In the genomic region with DNA sequence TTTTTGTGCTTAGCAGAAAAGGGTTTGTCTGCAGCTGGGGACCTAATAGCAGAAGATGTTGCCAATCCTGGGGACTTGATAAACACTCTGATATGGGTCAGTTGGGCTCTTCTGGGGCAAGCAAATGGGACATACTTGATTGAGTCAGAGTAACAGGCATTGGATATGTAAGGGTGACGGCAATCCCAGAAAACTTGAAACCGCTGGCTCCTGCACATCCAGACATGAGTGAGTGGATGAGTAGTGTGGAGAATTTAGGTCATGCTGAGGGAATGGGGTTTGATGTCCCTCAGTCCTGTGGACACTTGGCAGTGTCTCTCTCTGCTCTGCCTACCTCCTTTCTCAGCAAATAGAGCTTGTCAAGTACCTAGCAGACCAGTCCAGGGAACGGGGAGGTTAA, we compare ENCODE assay signal across 12 mouse cellular contexts.
"Had no signal": no experiment of that assay in that cellular context is flagged by ENCODE, and none has a peak within 500 bp of the region (broad histone marks: within the 10 kb centered on the region; RNA-seq: fewer than 3 reads in every experiment).

No protein-coding gene starts in this region.

- DNase-seq: forebrain, postnatal 0 days; heart, adult 18-20 months; heart, postnatal 14 days; heart, postnatal 36 days; kidney, adult 11 months; kidney, adult 2 months; kidney, adult 9 months; kidney, postnatal 14 days; kidney, postnatal 36 days; layer of hippocampus, adult 9-11 months; layer of hippocampus, postnatal 36 days; left cerebral cortex, postnatal 4 days had no signal
